Mouse (Mus musculus) olfactory bulb, adult 2 months (tissue): Measurements from ENCODE around the gene Acvrl1. TPM values are rescaled to one million over a fixed set of nuclear protein-coding genes. Genes with fewer than 3 reads are reported as not detected.

Source experiments
- H3K27ac ChIP-seq: fragments of 200-500 bp; 2 replicates; pipeline ENCODE4 v1.5.1; 2012; ENCODE audit warnings: low read depth, low read length; ENCODE audit not compliant: insufficient read depth
- H3K4me1 ChIP-seq: fragments of 200-500 bp; 2 replicates; pipeline ENCODE4 v1.6.1; 2012; ENCODE audit warnings: low read length; ENCODE audit not compliant: control insufficient read depth, insufficient read depth
- H3K4me3 ChIP-seq: fragments of 200-500 bp; 2 replicates; pipeline ENCODE4 v1.5.1; 2012; ENCODE audit warnings: mild to moderate bottlenecking, low read depth, low read length, moderate library complexity; ENCODE audit not compliant: insufficient read depth
- CTCF ChIP-seq: fragments of 200-500 bp; IDR thresholded peaks from 2 replicates; pipeline ENCODE4 v1.5.1; 2012; ENCODE audit warnings: low read depth, mild to moderate bottlenecking, low read length, moderate library complexity; ENCODE audit not compliant: insufficient read depth
- POLR2A ChIP-seq: fragments of 200-500 bp; IDR thresholded peaks from 2 replicates; pipeline ENCODE4 v1.6.1; 2012; ENCODE audit warnings: mild to moderate bottlenecking, low read depth, low read length, moderate library complexity; ENCODE audit not compliant: insufficient read depth
- WGBS: fragments of 180-500 bp; shearing (Covaris S2); methylation state at CpG from one replicate; pipeline ENCODE4 v1.1.7; 2018; 5-methylcytosine and 5-hydroxymethylcytosine counted together
- polyA plus RNA-seq: library from polyadenylated mRNA; stranded (reverse); fragments of >200 nt; gene quantifications from 2 replicates; pipeline ENCODE4 v1.2.4, GENCODE M21; 2012; ENCODE audit warnings: low replicate concordance; ENCODE audit not compliant: missing spikeins, insufficient read depth, insufficient read length

The Acvrl1 gene
- polyA plus RNA-seq, 1 experiment, result not detected

GRCm38 (mm10) chr15:101145424-101146099 is 17.2 kb downstream of the Acvrl1 start:
- Histone ChIP-seq H3K4me3 (peak overlapping the region; percentile 11; the same call in 1 of the 2 replicates), H3K4me1 (peaks cover 28% of the 10 kb centered on the region), H3K27ac (no peak overlapping the region)
- no peak for TF ChIP-seq POLR2A
- peak; percentile 71 for TF ChIP-seq CTCF
- 13% methylated on average over 19 of the region's 19 CpGs for WGBS

- Histone ChIP-seq H3K4me3 (no peak overlapping the region), H3K4me1 (peaks cover 28% of the 10 kb centered on the region), H3K27ac (no peak overlapping the region)
- no peak for TF ChIP-seq CTCF
- TF ChIP-seq POLR2A, result no peak
- 74% methylated on average over 15 of the region's 15 CpGs for WGBS
These were observed 18.0 kb downstream of the Acvrl1 start for GRCm38 (mm10) chr15:101146100-101146965.

DNA sequence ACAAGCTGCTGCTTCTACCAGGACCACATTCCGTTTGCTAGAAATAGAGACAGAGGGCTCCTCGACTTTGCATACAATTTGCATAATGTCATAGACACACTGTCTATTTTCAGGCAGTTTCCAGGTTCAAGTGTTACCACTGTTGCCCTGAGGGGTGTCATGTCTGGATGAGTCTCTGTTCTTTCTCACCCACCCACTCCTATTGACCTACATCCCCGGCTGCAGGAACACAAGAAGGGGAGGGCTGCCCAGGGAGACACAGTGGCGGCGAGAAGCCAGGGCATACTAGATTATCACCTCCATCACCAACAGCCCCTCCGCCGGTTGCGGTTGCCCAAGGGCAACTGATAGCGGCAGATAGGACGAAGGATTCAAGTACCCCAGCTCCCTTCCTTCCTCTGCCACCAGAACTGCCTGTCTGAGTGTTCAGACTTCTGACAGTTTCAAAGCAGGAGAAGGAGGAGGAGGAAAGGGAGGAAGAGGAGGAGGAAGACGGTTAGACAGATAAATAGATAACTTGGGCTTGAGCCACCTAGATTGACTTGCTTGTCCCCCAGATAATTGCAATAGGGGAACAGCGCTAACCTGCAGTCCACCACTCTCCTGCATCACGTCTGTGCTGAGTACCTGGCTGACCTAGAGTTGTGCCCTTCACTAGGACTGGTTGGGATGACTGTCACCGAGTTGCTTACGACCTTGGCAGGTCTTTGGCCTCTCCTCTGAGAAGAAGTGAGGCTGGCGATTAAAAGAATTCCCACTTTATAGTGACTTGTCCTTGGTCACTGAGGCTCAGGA is 19.0 kb downstream of the Acvrl1 start:
- no peak overlapping the region for H3K27ac ChIP-seq
- WGBS, result 80% methylated on average over 16 of the region's 16 CpGs
- H3K4me1 ChIP-seq, result peaks cover 31% of the 10 kb centered on the region

DNA sequence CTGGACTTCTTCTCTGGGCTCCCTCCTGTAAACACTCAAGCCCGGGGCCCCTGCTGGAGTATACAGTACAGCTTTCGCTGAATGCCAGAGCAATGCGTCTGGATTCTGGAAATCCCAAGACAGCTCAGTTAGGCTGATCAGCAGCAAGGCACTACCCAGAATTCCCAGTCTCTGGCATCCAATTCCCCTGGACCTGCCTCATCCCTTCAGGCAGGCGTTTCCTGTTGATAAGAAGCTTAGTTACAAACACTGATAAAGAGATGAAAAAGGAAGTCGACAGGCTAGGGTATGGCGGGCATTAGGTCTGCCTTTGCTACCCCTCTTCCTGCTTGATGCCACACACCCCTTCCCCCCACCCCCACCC is 19.6 kb downstream of the Acvrl1 start:
- no peak overlapping the region for H3K27ac ChIP-seq
- H3K4me3 ChIP-seq, result no peak overlapping the region
- no peak for TF ChIP-seq CTCF
- TF ChIP-seq POLR2A, result no peak
- WGBS, result 66% methylated on average over 6 of the region's 6 CpGs
- H3K4me1 ChIP-seq, result peaks cover 27% of the 10 kb centered on the region

More for the DNA sequence above, 19.0 kb downstream of the Acvrl1 start:
- TF ChIP-seq POLR2A, result no peak
- TF ChIP-seq CTCF, result no peak
- no peak overlapping the region for H3K4me3 ChIP-seq

GRCm38 (mm10) chr15:101148604-101149003 is 20.3 kb downstream of the Acvrl1 start:
- 52% methylated on average over 6 of the region's 6 CpGs for WGBS
- TF ChIP-seq CTCF, result no peak
- TF ChIP-seq POLR2A, result no peak
- no peak overlapping the region for H3K27ac ChIP-seq
- peaks cover 28% of the 10 kb centered on the region for H3K4me1 ChIP-seq
- H3K4me3 ChIP-seq, result no peak overlapping the region

DNA sequence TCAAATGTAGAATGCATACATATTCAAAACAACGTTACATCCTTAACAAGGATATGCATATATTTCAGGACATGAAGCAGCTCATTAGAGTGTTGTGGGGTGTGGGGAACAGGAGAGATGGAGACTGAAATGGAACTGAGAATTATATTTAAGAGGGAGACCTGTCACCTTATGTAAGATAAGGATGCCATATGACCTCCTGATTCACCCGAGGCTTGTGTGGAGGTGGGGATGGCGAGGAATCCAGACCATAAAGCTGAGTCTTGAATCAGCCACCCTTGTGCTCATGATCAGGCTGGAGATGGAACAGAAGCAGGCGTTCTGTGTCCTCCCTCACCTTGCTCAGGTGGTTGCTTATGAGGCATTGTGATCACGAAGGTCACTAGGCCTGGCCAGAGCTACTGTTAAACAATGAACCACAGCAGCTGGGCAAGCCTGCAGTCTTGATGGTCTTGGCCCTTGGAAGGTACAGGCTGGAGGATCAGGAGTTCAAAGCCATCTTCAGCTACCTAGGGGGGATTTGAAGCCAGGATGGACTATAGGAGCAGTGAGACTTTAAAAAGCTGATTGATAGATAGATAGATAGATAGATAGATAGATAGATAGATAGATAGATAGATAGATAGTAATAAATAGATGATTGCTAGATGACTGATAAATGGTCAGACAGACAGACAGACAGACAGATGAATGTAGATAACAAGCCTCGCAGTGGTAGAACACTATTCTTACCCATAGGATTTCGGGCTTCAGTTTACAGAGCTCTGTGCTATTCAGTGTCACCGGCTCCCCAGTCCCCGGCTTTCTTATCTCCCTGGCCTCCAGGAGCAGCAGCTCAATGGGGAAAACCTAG is 23.3 kb downstream of the Acvrl1 start:
- H3K4me3 ChIP-seq, result no peak overlapping the region
- 78% methylated on average over 9 of the region's 9 CpGs for WGBS
- H3K27ac ChIP-seq, result no peak overlapping the region
- H3K4me1 ChIP-seq, result peaks cover 16% of the 10 kb centered on the region
- TF ChIP-seq POLR2A, result no peak
- no peak for TF ChIP-seq CTCF

DNA sequence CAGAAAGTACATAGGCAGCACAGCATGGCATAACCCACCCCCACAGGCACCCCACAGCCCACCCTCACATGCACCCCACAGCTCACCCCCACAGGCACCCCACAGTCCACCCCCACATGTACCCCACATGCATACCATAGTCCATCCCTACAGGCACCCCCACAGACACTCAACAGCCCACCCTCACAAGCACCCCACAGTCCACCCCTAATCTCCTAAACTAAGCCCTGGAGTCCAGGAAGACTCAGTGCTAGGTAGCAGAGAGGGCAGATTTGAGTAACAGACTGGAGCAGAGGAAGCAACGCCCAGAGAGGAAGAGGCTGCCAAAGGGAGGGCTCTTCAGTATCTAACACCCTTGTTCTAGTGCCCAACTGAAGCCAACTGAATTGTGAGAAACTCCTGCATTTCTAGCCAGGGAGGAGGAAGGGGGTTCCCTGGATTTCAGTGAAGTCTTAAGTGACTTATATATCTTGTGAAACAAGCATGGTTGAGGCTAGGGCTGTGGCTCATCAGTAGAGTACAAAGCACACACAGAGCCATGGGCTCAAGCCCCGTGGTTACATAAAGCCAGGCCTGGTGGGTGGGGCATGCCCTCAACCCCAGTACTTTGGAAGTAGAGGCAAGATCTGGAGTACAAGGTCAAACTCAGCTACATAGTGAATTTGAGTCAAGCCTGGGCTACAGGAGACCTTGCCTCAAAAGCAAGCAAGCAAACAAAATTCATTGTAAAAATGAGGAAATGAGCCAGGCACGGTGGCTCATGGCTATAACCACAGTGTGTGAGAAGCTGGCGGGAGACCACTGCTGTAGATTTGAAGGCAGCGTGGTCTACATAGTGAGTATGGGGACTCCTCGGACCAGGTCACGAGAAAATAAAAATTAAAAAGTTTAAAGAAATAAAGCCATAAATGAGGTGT is 26.6 kb downstream of the Acvrl1 start:
- WGBS, result 80% methylated on average over 7 of the region's 7 CpGs
- peaks cover 15% of the 10 kb centered on the region for H3K4me1 ChIP-seq
- TF ChIP-seq POLR2A (no peak), CTCF (no peak)
- no peak overlapping the region for H3K27ac ChIP-seq
- H3K4me3 ChIP-seq, result no peak overlapping the region
